Mouse (Mus musculus) naive thymus-derived CD4-positive, alpha-beta T cell, adult 2 months (primary cell): ENCODE measurements around the gene Zswim1.
"Not testable (repeated sequence)": the region's sequence is repeated elsewhere in the genome, so short reads cannot be mapped to it uniquely, and the experiment has no call there.

ENCODE experiments used
- DNase-seq: peaks from one replicate; pipeline ENCODE4 v3.0.0-alpha.2; 2011; ENCODE audit warnings: low read depth

Zswim1 gene

GRCm38 (mm10) chr2:164829090-164829489 lies 6.6 kb downstream of the Zswim1 start:
- DNase-seq: no peak

GRCm38 (mm10) chr2:164831029-164831428 lies 8.5 kb downstream of the Zswim1 start:
- DNase-seq: no peak

GRCm38 (mm10) chr2:164832032-164832747 lies 9.7 kb downstream of the Zswim1 start:
- DNase-seq: no peak

- peak; percentile 86 for DNase-seq
Measured at GRCm38 (mm10) chr2:164832748-164833301, 10.3 kb downstream of the Zswim1 start, which contains the start of gene Ctsa. TSS of gene Ctsa (plus strand) at chr2:164832873.

- DNase-seq: peak; percentile 95
Measured at GRCm38 (mm10) chr2:164833314-164833959, 11.0 kb downstream of the Zswim1 start, which contains the start of gene Neurl2. TSS of gene Neurl2 (minus strand) at chr2:164833456.

- peak; percentile 45 for DNase-seq
Measured at GRCm38 (mm10) chr2:164834531-164834930, 12.0 kb downstream of the Zswim1 start.

GRCm38 (mm10) chr2:164835164-164835563 lies 12.7 kb downstream of the Zswim1 start:
- no peak for DNase-seq

- peak; percentile 59 for DNase-seq
Measured at GRCm38 (mm10) chr2:164845782-164846181, 23.3 kb downstream of the Zswim1 start.

- peak; percentile 72 for DNase-seq
Measured at GRCm38 (mm10) chr2:164850061-164850460, 27.6 kb downstream of the Zswim1 start.

- not testable (repeated sequence) for DNase-seq
Measured at GRCm38 (mm10) chr2:164855572-164855971, 33.1 kb downstream of the Zswim1 start.

- peak; percentile 37 for DNase-seq
Measured at GRCm38 (mm10) chr2:164856309-164857100, 34.0 kb downstream of the Zswim1 start.

GRCm38 (mm10) chr2:164857101-164857821 lies 34.8 kb downstream of the Zswim1 start, which contains the start of gene Pltp:
TSS of gene Pltp (minus strand) at chr2:164857711.
- peak; percentile 66 for DNase-seq

- DNase-seq: peak; percentile 39
Measured at GRCm38 (mm10) chr2:164857842-164858553, 35.5 kb downstream of the Zswim1 start.

GRCm38 (mm10) chr2:164859155-164859554 lies 36.7 kb downstream of the Zswim1 start:
- no peak for DNase-seq

GRCm38 (mm10) chr2:164859640-164860432 lies 37.4 kb downstream of the Zswim1 start:
- no peak for DNase-seq

- DNase-seq: no peak
Measured at GRCm38 (mm10) chr2:164861094-164861493, 38.6 kb downstream of the Zswim1 start.

- no peak for DNase-seq
Measured at GRCm38 (mm10) chr2:164862179-164862861, 39.8 kb downstream of the Zswim1 start.

GRCm38 (mm10) chr2:164863411-164863810 lies 40.9 kb downstream of the Zswim1 start:
- DNase-seq: not testable (repeated sequence)

- DNase-seq: no peak
Measured at GRCm38 (mm10) chr2:164864593-164864992, 42.1 kb downstream of the Zswim1 start.
